Mouse (Mus musculus) adrenal gland, postnatal 36 days (tissue): Measurements from ENCODE around the gene Arhgap35. TPM values are rescaled to one million over a fixed set of nuclear protein-coding genes. Genes with fewer than 3 reads are reported as not detected.

Experiments used
- DNase-seq, 2 experiments: peaks; one replicate each; pipeline ENCODE4 v3.0.0; 2021; ENCODE audit warnings: mixed read lengths in 1 of 2
- total RNA-seq, 2 experiments: library from RNA; stranded (reverse); gene quantifications; 2 replicates each; pipeline ENCODE4 v1.2.3; 2021

Arhgap35 gene
- total RNA-seq, 2 experiments from 2014 or later, result 55.7 to 68.7 TPM

DNA sequence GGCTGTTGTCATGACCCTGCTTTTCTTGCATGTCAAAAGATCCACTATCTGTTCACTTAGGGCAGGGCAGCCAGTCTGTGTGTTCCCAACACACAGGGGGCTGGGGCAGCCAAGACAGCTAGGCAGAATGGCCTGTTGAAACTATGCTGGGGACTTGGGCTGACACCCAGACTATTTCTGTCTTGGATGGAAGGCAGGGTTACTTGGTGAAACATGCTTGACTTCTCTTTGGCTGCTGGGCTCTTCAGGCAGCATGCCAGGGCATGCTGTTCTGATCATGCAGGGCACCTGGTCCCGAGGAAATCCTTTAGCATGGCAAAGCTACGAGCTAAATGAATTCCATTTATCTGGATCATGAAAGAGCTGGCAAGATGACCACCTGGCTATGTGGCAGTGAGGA, 90.5 kb downstream of the Arhgap35 start:
- DNase-seq, result no peak

GRCm38 (mm10) chr7:16519310-16519709, 95.5 kb downstream of the Arhgap35 start:
- DNase-seq, result no peak

- no peak for DNase-seq
Measured at GRCm38 (mm10) chr7:16517198-16517597, 97.6 kb downstream of the Arhgap35 start.

GRCm38 (mm10) chr7:16507284-16507683, 107.5 kb downstream of the Arhgap35 start:
- DNase-seq, result peak; percentile 73 to 79

- no peak for DNase-seq
Measured at GRCm38 (mm10) chr7:16505226-16505593, 109.6 kb downstream of the Arhgap35 start.

DNA sequence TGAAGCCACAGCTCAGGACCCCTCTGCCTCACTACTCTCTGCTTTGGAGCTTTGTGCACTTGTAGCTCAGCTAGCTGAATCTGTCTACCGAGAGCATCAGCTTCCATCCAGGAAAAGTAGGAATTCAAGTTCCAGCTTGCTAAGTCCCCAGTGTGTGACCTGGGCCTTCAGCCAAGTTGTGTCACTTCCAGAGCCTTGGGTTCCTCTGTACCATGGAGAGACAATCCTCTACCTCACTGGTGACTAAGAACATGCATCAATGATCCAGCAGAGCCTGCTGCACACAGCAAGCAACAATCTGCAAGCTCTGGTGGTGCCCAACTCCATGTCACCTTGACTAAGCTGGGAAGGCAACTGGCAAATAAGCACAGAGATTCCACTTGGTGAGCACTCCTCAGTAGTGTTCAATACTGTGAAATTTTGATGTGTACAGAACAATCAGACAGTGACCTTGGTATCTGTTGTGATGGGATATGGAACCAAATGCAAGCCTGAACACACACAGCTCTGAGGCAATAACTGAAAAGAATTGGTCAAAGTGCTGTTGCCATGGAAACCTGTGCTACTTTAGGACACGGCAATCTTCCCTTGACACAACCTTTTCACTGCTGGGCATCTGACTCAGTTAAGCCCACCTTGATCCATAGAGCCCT, 110.1 kb downstream of the Arhgap35 start:
- DNase-seq, result peak; percentile 64 to 68

GRCm38 (mm10) chr7:16501571-16501970, 113.2 kb downstream of the Arhgap35 start:
- DNase-seq, result peak; percentile 39 to 58

GRCm38 (mm10) chr7:16499671-16500104, 115.1 kb downstream of the Arhgap35 start:
- no peak for DNase-seq

- no peak for DNase-seq
Measured at GRCm38 (mm10) chr7:16496260-16496659, 118.5 kb downstream of the Arhgap35 start.

- peak; percentile 49 to 60 for DNase-seq
Measured at GRCm38 (mm10) chr7:16493361-16493760, 121.4 kb downstream of the Arhgap35 start.

GRCm38 (mm10) chr7:16492211-16492610, 122.6 kb downstream of the Arhgap35 start:
- no peak for DNase-seq

DNA sequence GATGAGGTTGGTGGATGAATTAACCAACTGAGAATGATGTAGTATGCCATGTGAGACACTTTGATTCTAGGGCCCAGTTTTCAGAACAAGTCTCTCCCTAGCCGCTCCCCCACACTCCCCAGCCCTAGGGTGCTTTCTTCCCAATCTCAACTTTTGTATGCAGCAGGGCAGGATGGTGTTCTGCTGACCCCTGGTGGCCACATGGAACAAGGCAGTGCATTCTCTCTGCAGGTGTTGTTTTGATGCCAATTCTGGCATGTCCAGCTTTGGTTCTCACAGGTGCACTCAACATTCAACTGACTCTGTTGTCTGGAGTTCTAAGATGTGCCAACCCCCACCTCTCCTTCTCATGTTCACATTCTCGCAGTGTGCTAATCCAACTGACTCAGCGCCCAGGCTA, 123.0 kb downstream of the Arhgap35 start:
- DNase-seq, result peak; percentile 66 to 76

DNA sequence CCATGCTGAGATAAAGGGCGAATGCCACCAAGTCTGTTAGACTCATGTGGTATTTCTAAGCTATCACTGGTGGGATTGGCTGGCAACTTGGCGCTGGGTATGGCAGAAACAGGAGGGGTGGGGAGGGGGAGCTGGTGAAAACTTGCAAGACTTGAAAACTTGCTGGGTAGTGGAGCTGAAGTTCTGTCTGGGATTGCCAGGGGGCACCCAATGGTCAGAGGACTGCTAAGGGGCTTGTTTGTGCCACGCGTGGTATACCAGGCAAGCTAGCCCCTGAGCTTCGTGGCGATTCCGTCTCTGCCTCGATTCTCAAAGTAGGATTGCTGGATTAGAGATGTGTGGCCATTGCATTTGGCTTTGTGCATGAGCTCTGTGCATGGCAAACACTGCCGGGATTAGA, 124.8 kb downstream of the Arhgap35 start:
- DNase-seq, result peak; percentile 44 to 47

- DNase-seq, result no peak
Measured at GRCm38 (mm10) chr7:16488816-16489215, 126.0 kb downstream of the Arhgap35 start.

- no peak for DNase-seq
Measured at GRCm38 (mm10) chr7:16477628-16478027, 137.2 kb downstream of the Arhgap35 start, which contains the start of gene Npas1. TSS of gene Npas1 (minus strand) at chr7:16477728.

GRCm38 (mm10) chr7:16476600-16476989, 138.2 kb downstream of the Arhgap35 start:
- DNase-seq, result peak; percentile 30 to 38

DNA sequence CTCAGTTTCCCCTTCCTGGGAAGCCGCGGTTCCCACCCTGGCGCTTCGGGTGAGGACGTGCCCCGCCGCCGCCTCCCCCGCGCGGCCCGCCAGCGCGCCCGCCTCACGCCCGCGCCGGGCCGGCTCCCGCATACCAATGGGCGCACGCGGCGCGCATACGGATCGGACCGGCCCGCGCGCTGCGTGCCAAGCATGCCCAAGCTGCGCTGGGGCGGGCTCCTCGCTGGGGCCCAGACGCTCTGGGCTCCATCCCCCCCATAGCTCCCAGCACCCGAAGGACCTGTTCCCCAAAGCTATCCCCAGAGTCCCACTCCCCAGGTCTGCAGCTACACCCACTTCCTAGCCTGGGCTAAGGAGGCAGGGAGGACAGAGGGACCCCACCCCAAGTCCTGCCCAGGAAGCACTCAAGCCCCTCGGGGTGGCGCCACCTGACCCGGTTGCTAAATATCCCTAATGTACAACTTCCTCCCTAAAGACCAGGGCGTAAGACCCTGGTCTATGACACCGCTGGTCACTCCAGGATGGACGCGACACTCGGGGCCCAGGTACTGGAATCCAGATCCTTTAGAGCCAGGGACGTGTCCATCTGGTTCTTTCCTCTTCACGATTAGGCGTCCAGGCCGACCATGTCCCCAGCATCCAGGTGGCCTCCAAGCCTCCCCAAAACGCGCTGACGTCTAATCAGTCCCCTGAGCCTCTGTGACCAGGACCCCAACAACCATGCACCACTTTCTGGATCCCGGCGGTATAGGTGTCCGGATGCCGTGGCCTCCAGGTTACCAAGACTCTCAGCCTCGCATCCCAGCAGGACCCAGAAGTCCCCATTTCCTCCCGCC, 138.8 kb downstream of the Arhgap35 start:
- DNase-seq, result no peak

- DNase-seq, result no peak
Measured at GRCm38 (mm10) chr7:16475321-16475720, 139.5 kb downstream of the Arhgap35 start.

DNA sequence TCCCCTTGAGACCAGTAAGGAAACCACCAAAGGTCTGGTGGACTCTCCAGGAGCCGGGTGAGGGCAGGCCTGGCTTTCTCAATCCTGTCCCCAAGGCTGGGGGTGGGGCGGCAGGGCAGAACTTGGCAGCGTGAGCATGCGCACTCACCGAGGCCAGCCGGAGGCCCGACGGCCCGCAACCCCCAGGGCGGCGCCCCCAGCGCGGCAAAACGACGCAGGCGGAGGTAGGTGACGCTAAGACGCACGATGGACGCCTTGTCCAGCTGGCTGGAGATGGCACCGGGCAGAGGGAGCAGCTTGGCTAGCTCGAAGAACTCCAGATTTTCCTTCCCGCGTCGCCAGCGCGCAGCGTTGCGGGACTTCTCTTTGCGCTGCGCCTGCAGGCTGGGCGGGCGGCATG, 140.3 kb downstream of the Arhgap35 start:
- peak; percentile 48 to 56 for DNase-seq

- DNase-seq, result no peak
Measured at GRCm38 (mm10) chr7:16473847-16474246, 140.9 kb downstream of the Arhgap35 start.

GRCm38 (mm10) chr7:16472116-16472709, 142.6 kb downstream of the Arhgap35 start:
- no peak for DNase-seq

DNA sequence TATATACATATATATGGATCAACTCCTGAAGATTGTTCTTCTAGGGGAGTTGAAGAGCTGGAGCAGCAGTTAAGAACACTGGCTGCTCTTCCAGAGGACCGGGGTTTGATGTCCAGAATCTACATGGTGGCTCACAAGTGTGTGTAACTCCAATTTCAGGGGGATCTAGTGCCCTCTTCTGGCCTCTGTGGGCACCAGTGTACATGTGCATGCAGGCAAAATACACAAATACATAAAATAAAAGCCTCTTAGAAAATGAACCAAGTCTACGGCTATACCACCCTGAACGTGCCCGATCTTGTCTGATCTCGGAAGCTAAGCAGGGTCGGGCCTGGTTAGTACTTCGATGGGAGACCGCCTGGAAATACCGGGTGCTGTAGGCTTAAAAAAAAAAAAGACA, 143.2 kb downstream of the Arhgap35 start:
- peak in 1 of 2 experiments; percentile 34 for DNase-seq

- no peak for DNase-seq
Measured at GRCm38 (mm10) chr7:16468115-16468514, 146.7 kb downstream of the Arhgap35 start.
